Mouse (Mus musculus) lung, postnatal 0 days (tissue): ENCODE results near the gene Rnf128.
"Not testable (repeated sequence)": the region's sequence is repeated elsewhere in the genome, so short reads cannot be mapped to it uniquely, and the experiment has no call there.

Source experiments
- CTCF ChIP-seq: IDR thresholded peaks from 2 replicates; pipeline ENCODE4 v1.5.1; 2016; ENCODE audit warnings: antibody characterized with exemption, mild to moderate bottlenecking
- EP300 ChIP-seq: IDR thresholded peaks from 2 replicates; pipeline ENCODE4 v1.6.1; 2016; ENCODE audit warnings: antibody characterized with exemption, mild to moderate bottlenecking, control low read depth

DNA sequence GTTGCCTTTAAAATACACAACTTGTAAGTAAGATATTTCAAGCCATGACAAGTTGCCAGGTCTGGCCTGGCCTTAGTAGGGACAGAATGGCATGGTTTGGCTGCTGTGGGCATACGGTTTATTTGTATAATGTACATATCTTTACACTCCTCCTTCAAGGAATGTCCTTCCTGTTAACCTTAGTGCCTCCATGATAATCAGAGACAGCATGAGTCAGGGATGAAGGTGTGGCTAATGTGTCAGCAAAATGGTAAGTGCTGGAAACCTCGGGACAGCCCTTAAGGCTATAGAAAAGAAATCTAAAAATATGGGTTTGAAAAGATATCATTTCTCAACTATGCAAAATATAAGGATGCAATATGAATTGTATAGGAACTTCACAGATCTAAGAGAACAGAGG, 23.6 kb downstream of the Rnf128 start:
- not testable (repeated sequence) for TF ChIP-seq CTCF, EP300
